Mouse (Mus musculus): Measurements from ENCODE around the gene Tmem109. TPM values are rescaled to one million over a fixed set of nuclear protein-coding genes. Genes with fewer than 3 reads are reported as not detected.
A peak's percentile ranks its signal among the peaks of the same experiment; 100 is the strongest.

The Tmem109 gene
- 10 to 100 TPM; 45.0 to 48.1 (median 45.5) TPM for total RNA-seq (2022)

DNA sequence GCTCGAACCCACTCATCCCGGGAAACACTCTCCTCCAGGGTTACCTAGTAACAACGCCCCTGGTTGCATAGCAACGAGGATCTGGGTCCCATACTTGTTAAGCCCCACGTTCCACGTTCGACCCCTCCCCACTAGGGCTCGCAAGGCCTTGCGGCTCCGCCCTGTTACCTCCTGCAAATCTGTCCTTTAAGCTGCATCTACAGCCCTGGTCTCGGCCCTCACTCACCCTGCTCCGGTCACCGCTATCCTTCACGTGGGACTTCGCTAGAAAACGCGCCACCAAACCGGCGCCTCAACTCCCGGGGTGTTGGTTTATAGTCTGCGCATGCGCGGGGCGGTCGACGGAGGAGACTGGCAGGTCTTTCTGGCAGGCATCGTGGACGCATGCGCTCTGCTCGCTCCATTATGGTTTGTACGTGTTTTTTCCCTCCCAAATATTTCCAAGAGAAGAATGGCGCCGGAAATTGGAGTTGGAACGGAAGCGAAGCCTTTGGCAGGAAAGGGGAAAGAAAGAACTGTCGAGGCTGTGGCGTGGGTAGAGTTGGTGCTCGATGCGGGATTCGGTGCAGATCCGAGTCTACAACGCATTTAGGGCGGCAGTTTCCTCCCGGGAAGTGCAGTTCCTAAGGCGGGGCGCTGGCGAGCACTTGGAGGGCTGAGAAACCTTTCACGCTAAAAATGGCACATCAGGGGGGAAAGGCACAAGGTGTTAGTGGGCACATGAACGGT, at the start of gene Tmem109:
Tmem109 (minus strand) TSS at position 576 of the 729 bp plus-strand sequence.
- peak; percentile 83 to 93 for DNase-seq (ENCODE audit: low spot score in 2 of 2)

DNA sequence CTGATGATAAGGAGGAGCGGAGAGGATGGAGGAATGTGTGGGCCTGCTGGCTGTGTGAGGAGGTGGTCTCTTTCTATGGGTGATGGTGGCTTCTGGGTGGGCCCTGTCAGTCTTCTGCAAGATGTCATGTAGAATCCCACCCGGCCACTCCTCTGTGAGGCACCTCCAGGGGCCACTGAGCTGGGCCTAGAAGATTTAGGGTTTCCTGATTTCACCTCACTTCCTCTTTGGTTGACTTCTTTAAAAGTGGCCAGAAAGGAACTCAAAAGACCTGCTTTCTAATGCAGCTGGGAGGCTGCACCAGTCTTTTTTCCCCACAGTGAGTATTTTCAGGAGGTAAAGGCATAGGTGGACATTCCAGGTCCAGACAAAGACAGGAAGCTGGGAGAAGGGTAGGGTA, 48.8 kb upstream of the Tmem109 start:
- DNase-seq (ENCODE audit: low spot score in 2 of 2) = no peak

GRCm38 (mm10) chr19:10926666-10927065, 44.9 kb upstream of the Tmem109 start:
- DNase-seq (ENCODE audit: low spot score in 2 of 2) = no peak

GRCm38 (mm10) chr19:10926123-10926621, 44.4 kb upstream of the Tmem109 start:
- DNase-seq (ENCODE audit: low spot score in 2 of 2) = no peak

DNA sequence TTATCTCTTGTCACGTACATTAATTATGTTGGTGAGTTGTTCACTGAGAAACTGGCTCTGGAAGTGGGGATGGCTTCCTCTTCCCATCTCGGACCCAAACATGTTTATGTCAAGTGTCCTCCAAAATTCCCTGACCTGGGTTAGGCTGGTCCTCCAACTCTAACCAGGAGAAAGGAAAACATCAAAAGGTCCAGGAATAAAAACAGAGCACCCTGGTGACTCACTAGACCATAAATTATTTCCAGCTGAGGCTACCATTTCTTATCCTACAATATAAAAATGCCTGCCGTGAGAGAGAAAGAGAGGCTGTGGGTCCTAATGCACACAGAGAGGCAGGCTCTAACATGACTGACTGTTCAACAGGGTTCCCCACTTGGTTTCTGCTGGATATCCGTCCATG, 42.4 kb upstream of the Tmem109 start:
- no peak for DNase-seq (ENCODE audit: low spot score in 2 of 2)

- no peak for DNase-seq (ENCODE audit: low spot score in 2 of 2)
Observed at GRCm38 (mm10) chr19:10921058-10921457, 39.3 kb upstream of the Tmem109 start.

- DNase-seq (ENCODE audit: low spot score in 2 of 2) = no peak
Observed at GRCm38 (mm10) chr19:10920532-10920931, 38.7 kb upstream of the Tmem109 start, which contains the start of gene Zp1. TSS of gene Zp1 (minus strand) at chr19:10920632.

GRCm38 (mm10) chr19:10918321-10918991, 36.7 kb upstream of the Tmem109 start:
- no peak for DNase-seq (ENCODE audit: low spot score in 2 of 2)

- no peak for DNase-seq (ENCODE audit: low spot score in 2 of 2)
Observed at GRCm38 (mm10) chr19:10916506-10916905, 34.7 kb upstream of the Tmem109 start.

DNA sequence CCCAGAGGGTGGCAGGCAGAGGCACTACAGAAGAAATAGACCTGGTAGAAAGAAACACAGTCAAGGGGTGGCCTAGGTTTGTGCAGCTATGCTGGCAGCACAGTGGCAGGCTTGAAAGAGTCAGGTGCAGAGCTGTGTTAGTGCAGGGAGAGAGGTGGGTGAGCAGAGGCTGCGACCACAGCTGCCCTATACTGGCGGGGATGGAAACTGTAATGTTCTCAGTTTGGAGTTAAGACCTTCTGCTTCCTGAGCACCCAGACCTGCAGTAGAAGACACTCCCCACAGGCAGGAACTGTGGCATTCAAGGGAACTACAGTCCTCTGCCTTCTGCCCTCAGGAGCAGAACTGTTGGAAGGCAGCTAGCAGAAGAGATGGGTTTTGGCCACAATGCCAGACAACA, 33.1 kb upstream of the Tmem109 start:
- DNase-seq (ENCODE audit: low spot score in 2 of 2) = no peak

GRCm38 (mm10) chr19:10914291-10914690, 32.5 kb upstream of the Tmem109 start:
- no peak for DNase-seq (ENCODE audit: low spot score in 2 of 2)

- no peak for DNase-seq (ENCODE audit: low spot score in 2 of 2)
Observed at GRCm38 (mm10) chr19:10909087-10909721, 27.4 kb upstream of the Tmem109 start.

DNA sequence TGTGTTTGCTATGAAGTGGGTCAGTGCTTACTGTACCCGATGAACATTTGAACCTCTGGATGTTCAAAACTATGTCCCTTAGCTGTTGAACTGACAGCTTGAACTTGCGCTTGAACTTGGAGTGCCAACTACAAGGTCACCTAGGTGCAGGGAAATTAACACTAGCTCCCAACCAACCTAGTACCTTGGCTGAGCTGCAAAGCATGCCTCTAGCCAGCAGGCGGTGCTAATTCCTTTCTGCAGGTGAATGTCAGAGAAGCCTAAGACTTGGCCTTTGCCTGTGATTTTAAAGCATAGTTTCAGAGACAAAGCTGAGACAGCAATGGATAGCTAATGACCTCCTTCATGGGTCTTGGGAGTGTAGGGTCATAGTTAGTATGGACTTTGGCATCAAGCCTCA, 26.1 kb upstream of the Tmem109 start:
- DNase-seq (ENCODE audit: low spot score in 2 of 2) = peak in 1 of 2 experiments; percentile 37

DNA sequence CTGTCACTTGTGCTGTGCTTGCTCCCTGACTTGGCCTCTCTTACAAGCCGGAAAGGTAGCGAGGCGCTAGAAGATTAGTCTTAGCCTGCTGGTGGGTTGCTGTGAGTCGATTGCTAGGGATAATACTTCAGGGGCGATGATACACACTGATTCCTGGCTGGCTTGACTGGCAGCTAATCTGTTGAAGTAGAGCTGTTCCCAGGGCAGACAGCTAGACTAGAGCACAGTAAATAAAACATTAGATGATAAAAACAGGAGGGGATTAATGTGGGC, 23.9 kb upstream of the Tmem109 start:
- DNase-seq (ENCODE audit: low spot score in 2 of 2) = no peak

DNA sequence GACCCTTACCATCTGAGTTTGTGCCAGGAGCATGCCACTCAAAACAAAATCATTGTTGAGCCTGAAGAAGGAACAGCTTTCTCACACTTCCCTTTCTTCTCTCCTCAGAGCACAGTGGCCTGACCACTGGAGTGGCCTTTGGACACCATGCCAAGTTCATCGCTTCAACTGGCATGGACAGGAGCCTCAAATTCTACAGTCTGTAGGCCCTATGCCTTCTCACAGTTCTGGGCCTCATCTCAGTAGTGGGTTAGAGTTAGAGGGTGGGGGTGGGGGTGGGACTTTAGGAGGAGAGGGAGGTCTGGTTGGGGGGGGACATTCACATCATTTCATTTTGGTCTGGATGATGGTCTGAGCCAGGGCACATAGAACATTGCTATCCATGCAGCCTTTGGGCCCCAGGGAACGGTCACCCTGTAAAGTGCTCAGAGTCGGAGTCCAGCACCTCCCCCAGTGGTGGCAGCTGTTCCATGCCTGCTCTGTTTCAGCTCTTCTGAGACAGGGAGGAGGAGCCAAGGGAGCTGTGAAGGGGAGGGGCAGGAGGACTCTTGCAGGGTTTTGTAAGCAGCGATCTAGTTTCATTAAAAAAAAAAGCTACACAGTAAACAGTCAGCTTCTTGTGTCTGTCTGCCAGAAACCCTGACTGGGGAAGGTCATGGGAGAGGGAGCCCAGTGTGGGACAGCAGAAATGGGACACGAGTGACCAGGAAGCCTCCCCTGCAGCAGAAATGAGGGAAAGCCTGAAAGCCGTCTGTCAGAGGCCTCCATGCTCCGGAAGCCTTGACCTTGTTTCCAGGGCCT, 23.3 kb upstream of the Tmem109 start:
- DNase-seq (ENCODE audit: low spot score in 2 of 2) = peak in 1 of 2 experiments; percentile 79

- no peak for DNase-seq (ENCODE audit: low spot score in 2 of 2)
Observed at GRCm38 (mm10) chr19:10904512-10904911, 22.7 kb upstream of the Tmem109 start.

- no peak for DNase-seq (ENCODE audit: low spot score in 2 of 2)
Observed at GRCm38 (mm10) chr19:10901046-10901445, 19.2 kb upstream of the Tmem109 start.

GRCm38 (mm10) chr19:10900315-10900714, 18.5 kb upstream of the Tmem109 start:
- DNase-seq (ENCODE audit: low spot score in 2 of 2) = no peak

- DNase-seq (ENCODE audit: low spot score in 2 of 2) = no peak
Observed at GRCm38 (mm10) chr19:10897491-10897890, 15.7 kb upstream of the Tmem109 start.

DNA sequence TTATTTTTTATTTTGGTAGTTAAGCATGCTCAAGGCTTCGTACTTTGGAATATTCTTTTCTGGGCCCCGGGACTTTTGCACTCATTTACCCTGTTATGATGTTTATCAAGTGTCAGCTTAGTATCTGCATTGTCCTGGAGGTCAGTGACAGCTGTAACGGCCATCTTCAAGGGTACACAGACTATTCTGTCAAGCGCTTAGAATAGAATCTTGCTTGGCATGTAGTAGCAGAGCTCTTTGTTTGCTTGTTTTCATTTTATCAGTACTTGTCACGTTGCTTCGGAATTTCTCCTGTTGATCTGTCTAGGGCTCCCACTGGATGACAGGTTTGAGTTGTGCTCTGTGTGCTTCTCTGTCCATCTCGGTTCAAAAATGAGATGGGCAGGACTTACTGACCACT, 15.0 kb upstream of the Tmem109 start:
- no peak for DNase-seq (ENCODE audit: low spot score in 2 of 2)

GRCm38 (mm10) chr19:10895708-10896107, 13.9 kb upstream of the Tmem109 start:
- no peak for DNase-seq (ENCODE audit: low spot score in 2 of 2)

Data from left cerebral cortex, adult 8-10 months (tissue).